Mouse (Mus musculus) midbrain, postnatal 0 days (tissue): ENCODE data around the gene Myh9. TPM values are rescaled to one million over a fixed set of nuclear protein-coding genes. Genes with fewer than 3 reads are reported as not detected.

Experiments used
- ATAC-seq: fragments of 200-750 bp; cut with Nextera tagmentation; 2 replicates; pipeline ENCODE4 v1.8.0; 2017; ENCODE audit warnings: moderate number of reproducible peaks, mild to moderate bottlenecking, moderate TSS enrichment, moderate library complexity; ENCODE audit not compliant: low FRiP score
- DNase-seq: peaks from one replicate; pipeline ENCODE4 v3.0.0-alpha.2; 2015; ENCODE audit warnings: low spot score
- H3K27ac ChIP-seq: fragments of 300-500 bp; sonication (generic); 2 replicates; pipeline ENCODE4 v1.5.1; 2014; ENCODE audit warnings: low read depth, mild to moderate bottlenecking, low read length, mixed read lengths
- H3K27me3 ChIP-seq: fragments of 300-500 bp; sonication (generic); 2 replicates; pipeline ENCODE4 v1.6.1; 2014; ENCODE audit warnings: low read length, control low read depth, mixed read lengths; ENCODE audit not compliant: insufficient read depth
- H3K36me3 ChIP-seq: fragments of 300-500 bp; sonication (generic); 2 replicates; pipeline ENCODE4 v1.6.1; 2014; ENCODE audit warnings: low read length, control low read depth, mixed read lengths; ENCODE audit not compliant: insufficient read depth
- H3K4me1 ChIP-seq: fragments of 300-500 bp; sonication (generic); 2 replicates; pipeline ENCODE4 v1.6.1; 2014; ENCODE audit warnings: mild to moderate bottlenecking, control low read depth, antibody characterized with exemption, low read length, mixed read lengths; ENCODE audit not compliant: insufficient read depth
- H3K4me2 ChIP-seq: fragments of 300-500 bp; sonication (generic); 2 replicates; pipeline ENCODE4 v1.6.1; 2014; ENCODE audit warnings: low read depth, mild to moderate bottlenecking, low read length, mixed read lengths; ENCODE audit not compliant: poor library complexity, severe bottlenecking
- H3K4me3 ChIP-seq: fragments of 300-500 bp; sonication (generic); 2 replicates; pipeline ENCODE4 v1.5.1; 2014; ENCODE audit warnings: low read depth, mild to moderate bottlenecking, low read length, moderate library complexity
- H3K9ac ChIP-seq: fragments of 300-500 bp; sonication (generic); replicated peaks from 2 replicates; pipeline ENCODE4 v1.6.1; 2014; ENCODE audit warnings: mild to moderate bottlenecking, low read length, moderate library complexity, mixed read lengths; ENCODE audit not compliant: poor library complexity, severe bottlenecking
- H3K9me3 ChIP-seq: fragments of 300-500 bp; sonication (generic); 2 replicates; pipeline ENCODE4 v1.6.1; 2016; ENCODE audit warnings: low read length, control low read depth
- CTCF ChIP-seq: IDR thresholded peaks from 2 replicates; pipeline ENCODE4 v1.5.1; 2016; ENCODE audit warnings: antibody characterized with exemption, mild to moderate bottlenecking
- WGBS: fragments of 180-500 bp; shearing (Covaris S2); extraction: QIAGEN DNeasy Blood & Tissue Kit; methylation state at CpG from one replicate; pipeline ENCODE4 v1.1.7; 2014; 5-methylcytosine and 5-hydroxymethylcytosine counted together
- polyA plus RNA-seq: library from polyadenylated mRNA; unstranded; fragments of >200 nt; fragmentation: Nextera tagmentation; extraction: Ambion mirVana; gene quantifications from 2 replicates; pipeline ENCODE4 v1.2.1, GENCODE M21; 2015
- total RNA-seq: library from RNA; depleted of rRNA; stranded (reverse); fragments of >200 nt; gene quantifications from 2 replicates; pipeline ENCODE4 v1.2.3, GENCODE M21; 2014

Gene Myh9
- total and polyA plus RNA-seq, 2 experiments from 2014 or later, result 8.2 to 26.9 TPM

DNA sequence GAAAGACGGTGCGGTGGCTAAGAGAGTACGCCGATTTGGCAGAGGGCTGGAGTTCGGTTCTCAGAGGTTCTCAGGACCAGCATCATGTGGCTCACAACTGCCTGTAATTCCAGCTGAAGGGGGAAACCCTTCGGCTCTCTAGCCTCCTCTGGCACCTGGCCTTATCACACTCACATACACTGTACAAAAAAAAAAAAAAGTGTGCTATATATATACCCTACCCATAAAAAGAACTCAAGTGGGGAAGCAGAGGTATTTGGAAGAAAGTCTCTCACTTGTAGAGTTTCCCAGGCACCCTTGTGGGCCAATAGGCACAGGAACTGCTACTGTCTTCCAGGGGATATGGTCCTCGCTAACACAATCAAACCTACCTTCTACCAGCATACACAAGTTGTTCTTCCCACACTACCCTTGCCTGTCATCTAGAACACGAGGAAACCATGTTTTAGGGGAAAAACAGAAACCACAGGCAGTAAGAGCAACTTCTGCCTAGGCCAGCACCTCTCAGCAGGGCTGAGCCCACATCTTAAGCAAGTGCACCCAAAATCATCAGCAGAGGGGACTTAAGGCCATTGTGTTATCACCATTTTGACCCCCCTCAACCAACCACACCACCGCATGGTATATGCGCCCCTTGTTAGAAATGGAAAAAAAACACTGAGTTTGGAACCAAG is 4.4 kb downstream of the Myh9 start:
- no peaks in the 10 kb centered on the region for H3K36me3 ChIP-seq
- no peak overlapping the region for H3K4me3 ChIP-seq
- no peaks in the 10 kb centered on the region for H3K27me3 ChIP-seq
- DNase-seq (no peak), ATAC-seq (no peak)
- no peak overlapping the region for H3K4me2 ChIP-seq
- H3K27ac ChIP-seq, result no peak overlapping the region
- H3K4me1 ChIP-seq, result peaks cover 8% of the 10 kb centered on the region; the same call in 1 of the 2 replicates
- 79% methylated on average over 10 of the region's 10 CpGs for WGBS
- no peak overlapping the region for H3K9ac ChIP-seq
- no peaks in the 10 kb centered on the region for H3K9me3 ChIP-seq
- TF ChIP-seq CTCF, result no peak

DNA sequence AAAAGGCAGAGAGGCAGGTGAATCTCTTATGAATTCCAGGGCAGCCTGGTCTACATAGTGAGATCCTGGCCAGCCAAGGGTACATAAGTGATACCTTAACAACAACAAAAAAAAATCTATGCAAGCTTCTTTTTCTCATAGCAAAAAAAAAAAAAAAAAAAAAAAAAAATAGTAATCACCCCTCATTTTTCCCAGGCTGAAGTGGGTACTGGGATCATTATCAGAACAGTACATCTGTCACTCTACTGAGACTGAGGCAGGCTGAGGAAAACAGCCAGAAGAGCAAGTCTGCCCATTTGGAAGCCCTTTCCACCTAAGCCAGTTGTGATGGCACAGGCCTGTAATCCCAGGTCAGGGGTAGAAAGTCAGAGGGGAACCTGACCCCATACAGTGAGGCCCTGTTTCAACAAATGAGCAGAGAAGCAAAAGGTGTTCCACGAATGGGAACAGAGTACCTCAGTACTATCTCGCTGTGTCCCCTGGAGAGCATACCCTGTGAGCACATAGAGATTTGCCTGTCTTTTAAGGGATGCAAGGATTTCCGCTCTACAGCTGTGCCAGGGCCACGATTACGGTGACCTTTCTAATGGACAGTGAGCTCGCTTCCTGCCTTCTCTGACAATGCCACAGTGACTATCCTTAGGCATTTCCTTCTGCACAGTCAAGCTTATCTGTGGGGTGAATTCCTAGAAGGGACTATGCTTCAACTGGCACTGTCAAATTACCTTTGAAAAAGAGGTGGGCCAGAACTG is 5.1 kb downstream of the Myh9 start:
- Histone ChIP-seq H3K4me2 (no peak overlapping the region), H3K4me3 (no peak overlapping the region), H3K36me3 (no peaks in the 10 kb centered on the region), H3K9ac (no peak overlapping the region), H3K9me3 (no peaks in the 10 kb centered on the region), H3K4me1 (peaks cover 8% of the 10 kb centered on the region; the same call in 1 of the 2 replicates), H3K27me3 (no peaks in the 10 kb centered on the region), H3K27ac (no peak overlapping the region)
- ATAC-seq (no peak), DNase-seq (no peak)
- 69% methylated on average over 6 of the region's 6 CpGs for WGBS
- TF ChIP-seq CTCF, result no peak

DNA sequence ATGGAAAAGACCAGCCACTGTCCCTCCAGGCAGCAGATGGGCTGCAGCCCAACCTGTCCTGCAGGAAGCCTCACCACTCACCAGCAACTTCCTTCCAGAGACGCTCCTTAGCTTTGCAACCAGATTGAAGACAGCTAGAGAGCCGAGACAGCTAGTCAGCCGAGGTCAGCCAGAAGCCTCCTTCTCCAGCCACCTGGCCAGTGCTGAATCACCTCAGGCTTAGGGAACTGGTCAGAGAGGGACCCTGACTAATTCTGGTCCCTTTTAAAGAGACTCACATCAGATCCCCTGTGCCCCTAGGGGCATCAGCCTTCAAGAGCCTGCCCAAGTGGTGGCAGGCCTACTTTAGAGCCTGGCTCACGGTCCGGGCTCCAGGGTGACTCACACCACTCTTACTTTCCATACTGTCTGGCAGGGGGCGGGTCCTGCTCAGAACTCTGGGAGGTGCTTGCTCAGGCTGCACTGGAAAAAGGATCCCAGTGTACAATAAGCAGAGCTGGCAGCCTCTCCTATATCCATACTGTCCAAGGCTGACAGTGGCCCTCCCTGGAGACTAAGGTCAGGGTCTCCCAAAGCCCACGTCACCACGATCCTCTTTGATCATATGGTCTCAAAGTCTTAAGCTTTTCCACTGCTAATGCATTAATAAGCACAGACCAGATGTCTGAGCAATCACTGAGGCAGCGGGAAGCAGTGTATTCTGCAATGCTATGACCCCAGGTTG is 5.9 kb downstream of the Myh9 start:
- TF ChIP-seq CTCF, result no peak
- no peaks in the 10 kb centered on the region for H3K9me3 ChIP-seq
- 52% methylated on average over 9 of the region's 9 CpGs for WGBS
- no peak overlapping the region for H3K27ac ChIP-seq
- H3K9ac ChIP-seq, result no peak overlapping the region
- H3K4me1 ChIP-seq, result peaks cover 8% of the 10 kb centered on the region; the same call in 1 of the 2 replicates
- H3K4me2 ChIP-seq, result no peak overlapping the region
- DNase-seq (no peak), ATAC-seq (no peak)
- H3K36me3 ChIP-seq, result no peaks in the 10 kb centered on the region
- no peaks in the 10 kb centered on the region for H3K27me3 ChIP-seq
- H3K4me3 ChIP-seq, result no peak overlapping the region

DNA sequence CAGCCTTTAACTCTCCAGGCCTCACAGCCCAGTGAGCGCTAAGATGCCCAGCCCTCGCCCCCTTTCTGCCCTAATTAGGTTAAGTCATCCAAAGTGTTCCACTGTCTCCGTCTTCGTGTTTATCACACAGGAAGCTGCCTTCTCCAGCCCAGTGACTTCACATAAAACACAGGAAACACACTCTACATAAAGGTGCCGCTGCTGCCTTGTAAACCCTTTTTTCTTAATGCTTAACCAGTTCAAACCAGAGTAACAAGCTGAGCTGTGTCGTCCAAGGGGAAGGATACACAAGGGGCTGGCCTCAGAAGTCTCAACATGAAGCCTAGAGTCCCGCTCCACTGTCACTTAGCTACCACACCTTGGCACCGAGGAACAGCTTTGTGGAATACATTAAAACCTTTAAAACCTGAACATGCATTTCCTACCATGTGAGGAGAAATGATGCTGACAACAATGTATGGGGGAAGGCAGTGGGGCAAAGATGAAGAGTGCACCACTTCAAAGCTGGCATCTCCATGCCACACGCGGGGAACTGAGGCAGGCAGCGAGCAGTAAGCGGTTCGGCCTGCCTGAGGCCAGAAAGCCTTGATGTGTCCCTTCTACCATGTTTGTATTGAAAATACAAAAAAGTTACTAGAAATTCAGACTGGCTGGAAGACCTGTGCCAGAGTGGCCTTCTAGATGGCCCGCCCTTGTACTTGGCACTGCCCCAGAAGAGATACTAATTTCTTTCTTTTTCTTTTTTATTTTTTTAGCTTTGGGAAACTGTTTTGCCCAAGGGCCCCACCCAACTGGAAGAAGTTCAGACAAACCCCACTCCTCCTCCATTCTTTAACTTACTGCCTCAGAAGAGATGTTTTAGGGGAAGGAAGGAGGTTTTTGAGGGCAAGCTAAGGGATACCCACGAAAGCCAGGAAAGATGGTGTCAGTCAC is 7.4 kb downstream of the Myh9 start:
- ATAC-seq (no peak), DNase-seq (no peak)
- Histone ChIP-seq H3K36me3 (no peaks in the 10 kb centered on the region), H3K9me3 (no peaks in the 10 kb centered on the region), H3K9ac (no peak overlapping the region), H3K4me3 (no peak overlapping the region), H3K27me3 (no peaks in the 10 kb centered on the region), H3K27ac (no peak overlapping the region), H3K4me1 (peaks cover 3% of the 10 kb centered on the region; the same call in 1 of the 2 replicates), H3K4me2 (no peak overlapping the region)
- no peak for TF ChIP-seq CTCF
- 79% methylated on average over 15 of the region's 15 CpGs for WGBS

DNA sequence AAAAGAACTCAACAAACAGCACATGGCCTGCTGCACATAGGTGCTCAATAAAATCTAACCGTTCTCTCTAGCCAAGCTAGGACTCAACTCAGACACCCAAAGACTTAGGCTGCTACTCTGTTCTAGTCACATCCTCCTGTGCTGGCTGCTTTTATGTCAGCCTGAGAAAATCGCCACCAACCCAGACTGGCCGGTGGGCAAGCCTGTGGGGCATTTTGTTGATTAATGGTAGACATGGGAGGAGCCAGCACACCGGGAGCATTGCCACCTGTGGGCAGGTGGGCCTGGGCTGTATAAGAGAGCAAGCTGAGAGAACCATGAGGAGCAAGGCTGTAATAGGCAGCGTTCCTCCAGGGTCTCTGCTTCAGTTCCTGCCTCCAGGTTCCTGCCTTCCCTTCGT is 8.2 kb downstream of the Myh9 start:
- Histone ChIP-seq H3K9ac (no peak overlapping the region), H3K36me3 (no peaks in the 10 kb centered on the region), H3K27me3 (no peaks in the 10 kb centered on the region), H3K9me3 (no peaks in the 10 kb centered on the region), H3K4me1 (no peaks in the 10 kb centered on the region; the same call in 1 of the 2 replicates), H3K27ac (no peak overlapping the region), H3K4me3 (no peak overlapping the region), H3K4me2 (no peak overlapping the region)
- WGBS, result 87% methylated on average over 6 of the region's 6 CpGs
- DNase-seq, result no peak
- TF ChIP-seq CTCF, result no peak
- no peak for ATAC-seq
